Mouse (Mus musculus): ENCODE data around the gene Ube3c. TPM values are rescaled to one million over a fixed set of nuclear protein-coding genes. Genes with fewer than 3 reads are reported as not detected.

Ube3c gene
- polyA plus RNA-seq, 1 experiment from 2014 or later: 27.1 TPM

Other genes starting within 250 kb of the Ube3c start
- gene Lmbr1, start 190.9 kb upstream of the Ube3c start, polyA plus RNA-seq (2015; fragmentation: Nextera tagmentation; extraction: Ambion mirVana): 28.0 and 29.9 TPM in 2 replicates
- 19.2 and 20.8 TPM in 2 replicates for gene Nom1, start 134.6 kb upstream of the Ube3c start, polyA plus RNA-seq (2015; fragmentation: Nextera tagmentation; extraction: Ambion mirVana)
- gene Mnx1, start 90.8 kb upstream of the Ube3c start, polyA plus RNA-seq (2015; fragmentation: Nextera tagmentation; extraction: Ambion mirVana): not detected in 2 replicates
- 299 and 342 TPM in 2 replicates for gene Dnajb6, start 166.4 kb downstream of the Ube3c start, polyA plus RNA-seq (2015; fragmentation: Nextera tagmentation; extraction: Ambion mirVana)
- gene Gm5129, start 166.7 kb downstream of the Ube3c start, polyA plus RNA-seq (2015; fragmentation: Nextera tagmentation; extraction: Ambion mirVana): not detected in 2 replicates

All from midbrain, embryonic 13.5 days (tissue).